Mouse (Mus musculus) hindbrain, embryonic 15.5 days (tissue): ENCODE measurements around the gene Ptk6. TPM values are rescaled to one million over a fixed set of nuclear protein-coding genes. Genes with fewer than 3 reads are reported as not detected.
"Not testable (repeated sequence)": the region's sequence is repeated elsewhere in the genome, so short reads cannot be mapped to it uniquely, and the experiment has no call there.

Experiments
- ATAC-seq: fragments of 200-750 bp; cut with Nextera tagmentation; 2 replicates; pipeline ENCODE4 v1.8.0; 2017; ENCODE audit warnings: low read depth, moderate number of reproducible peaks, moderate TSS enrichment; ENCODE audit not compliant: low FRiP score
- H3K27ac ChIP-seq: fragments of 300-500 bp; sonication (generic); replicated peaks from 2 replicates; pipeline ENCODE4 v1.5.1; 2015; ENCODE audit warnings: mild to moderate bottlenecking, inconsistent platforms
- H3K27me3 ChIP-seq: fragments of 300-500 bp; sonication (generic); 2 replicates; pipeline ENCODE4 v1.6.1; 2015; ENCODE audit warnings: control low read depth, inconsistent platforms
- H3K36me3 ChIP-seq: fragments of 300-500 bp; sonication (generic); 2 replicates; pipeline ENCODE4 v1.6.1; 2015; ENCODE audit warnings: control low read depth, inconsistent platforms
- H3K4me1 ChIP-seq: fragments of 300-500 bp; sonication (generic); replicated peaks from 2 replicates; pipeline ENCODE4 v1.6.1; 2015; ENCODE audit warnings: control low read depth, inconsistent platforms
- H3K4me2 ChIP-seq: fragments of 300-500 bp; sonication (generic); 2 replicates; pipeline ENCODE4 v1.6.1; 2015; ENCODE audit warnings: moderate library complexity, mild to moderate bottlenecking, inconsistent platforms
- H3K4me3 ChIP-seq: fragments of 300-500 bp; sonication (generic); 2 replicates; pipeline ENCODE4 v1.5.1; 2015; ENCODE audit warnings: mild to moderate bottlenecking, inconsistent platforms
- H3K9ac ChIP-seq: fragments of 300-500 bp; sonication (generic); 2 replicates; pipeline ENCODE4 v1.6.1; 2015; ENCODE audit warnings: inconsistent platforms
- H3K9me3 ChIP-seq: fragments of 300-500 bp; sonication (generic); 2 replicates; pipeline ENCODE4 v1.6.1; 2016; ENCODE audit warnings: control low read depth, inconsistent platforms
- WGBS: fragments of 180-500 bp; shearing (Covaris S2); methylation state at CpG from one replicate; pipeline ENCODE4 v1.1.7; 2015; 5-methylcytosine and 5-hydroxymethylcytosine counted together
- polyA plus RNA-seq: library from polyadenylated mRNA; unstranded; fragments of >200 nt; fragmentation: Nextera tagmentation; extraction: Ambion mirVana; gene quantifications from 2 replicates; pipeline ENCODE4 v1.2.1, GENCODE M21; 2015

Gene Ptk6
- polyA plus RNA-seq, 1 experiment from 2014 or later = not detected

DNA sequence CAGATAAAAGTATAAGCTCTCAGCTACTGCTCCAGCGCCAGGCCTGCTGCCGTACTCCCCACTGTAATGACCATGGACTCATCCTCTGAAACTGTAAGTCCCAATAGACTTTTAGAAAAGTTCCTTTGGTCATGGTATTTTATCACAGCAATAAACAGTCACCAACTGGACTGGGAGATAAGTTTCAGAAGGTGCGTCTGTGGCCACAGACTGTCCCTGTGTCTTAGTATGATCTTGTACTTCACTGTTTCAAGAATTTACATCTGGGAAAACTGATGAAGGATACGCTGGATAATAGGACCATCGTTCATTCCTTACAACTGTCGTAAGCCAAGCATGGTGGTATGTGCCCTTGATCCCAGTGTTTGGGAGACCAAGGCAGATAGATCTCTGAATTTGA lies 13.4 kb upstream of the Ptk6 start:
- Histone ChIP-seq H3K9ac (no peak overlapping the region), H3K4me2 (no peak overlapping the region), H3K36me3 (no peaks in the 10 kb centered on the region), H3K4me1 (peaks cover 25% of the 10 kb centered on the region), H3K4me3 (no peak overlapping the region), H3K27ac (no peak overlapping the region), H3K27me3 (peaks cover 36% of the 10 kb centered on the region), H3K9me3 (no peaks in the 10 kb centered on the region)
- no peak for ATAC-seq
- WGBS = 93% methylated on average over 6 of the region's 6 CpGs

DNA sequence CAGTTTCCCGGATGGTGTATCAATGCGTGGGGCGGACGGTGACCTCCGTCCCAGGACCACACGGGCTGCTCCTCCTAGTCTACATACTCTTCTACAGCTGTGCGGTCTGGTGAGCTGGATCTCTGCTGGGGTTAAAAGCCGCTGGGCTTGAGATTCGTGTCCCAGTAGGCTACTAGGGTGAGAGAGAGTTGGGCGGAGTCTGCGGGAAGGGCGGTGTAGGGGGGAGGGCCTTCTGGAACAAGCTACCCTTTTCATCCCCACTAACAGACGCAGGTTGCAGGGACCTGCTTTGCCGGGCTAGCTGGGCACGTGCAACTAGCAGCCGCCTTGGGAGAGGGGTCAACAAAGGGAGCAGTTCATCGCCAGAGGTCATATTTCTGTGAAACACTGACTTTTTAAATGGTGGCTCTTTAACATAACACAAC lies 10.4 kb upstream of the Ptk6 start, which contains the start of gene Srms:
Gene Srms, minus strand, starts transcription at position 165 of the 425 bp plus-strand sequence.
- Histone ChIP-seq H3K27me3 (peaks cover 36% of the 10 kb centered on the region), H3K36me3 (no peaks in the 10 kb centered on the region), H3K9ac (peak within 1 kb of the TSS; percentile 20; the same call in 1 of the 2 replicates), H3K4me2 (peak within 1 kb of the TSS; percentile 53), H3K27ac (no peak within 1 kb of the TSS), H3K9me3 (no peaks in the 10 kb centered on the region), H3K4me1 (peaks cover 11% of the 10 kb centered on the region), H3K4me3 (peak within 1 kb of the TSS; percentile 29)
- WGBS = 2% methylated on average over 17 of the region's 17 CpGs
- ATAC-seq = no peak

DNA sequence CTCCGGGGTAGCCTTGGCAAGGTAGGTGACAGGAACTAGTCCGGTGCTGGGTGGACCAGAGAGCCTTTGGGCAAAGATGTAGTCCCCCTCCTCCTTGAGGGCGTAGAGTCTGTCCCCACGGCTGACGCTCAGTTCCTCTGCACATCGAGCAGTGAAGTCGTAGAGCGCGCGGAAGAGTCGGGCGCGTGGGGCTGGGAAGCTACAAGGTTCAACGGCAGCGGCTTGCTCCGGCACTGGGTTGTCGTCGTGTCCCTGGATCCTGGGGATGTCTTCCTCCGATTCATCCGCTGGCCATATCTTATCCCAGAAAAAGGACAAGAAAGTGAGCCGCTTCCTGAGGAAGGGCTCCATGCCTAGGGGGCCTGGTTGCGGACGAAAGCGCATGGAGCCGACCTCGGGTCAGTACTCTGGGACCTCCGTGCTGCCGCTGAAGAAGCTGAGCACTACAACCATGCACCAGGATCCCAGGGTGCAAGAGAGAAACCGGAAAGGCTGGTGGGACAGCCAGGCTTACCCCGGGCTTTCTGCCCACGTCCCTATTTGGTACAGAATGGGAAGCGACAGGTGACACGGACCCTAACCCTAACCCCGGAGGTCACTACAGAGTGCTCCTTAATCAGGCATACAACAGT lies 9.9 kb upstream of the Ptk6 start:
- H3K36me3 ChIP-seq = no peaks in the 10 kb centered on the region
- peaks cover 11% of the 10 kb centered on the region for H3K4me1 ChIP-seq
- H3K9ac ChIP-seq = peak overlapping the region; percentile 20; the same call in 1 of the 2 replicates
- peaks cover 36% of the 10 kb centered on the region for H3K27me3 ChIP-seq
- 2% methylated on average over 34 of the region's 34 CpGs for WGBS
- peak overlapping the region; percentile 29 for H3K4me3 ChIP-seq
- ATAC-seq = no peak
- H3K4me2 ChIP-seq = peak overlapping the region; percentile 53
- H3K9me3 ChIP-seq = no peaks in the 10 kb centered on the region
- no peak overlapping the region for H3K27ac ChIP-seq

DNA sequence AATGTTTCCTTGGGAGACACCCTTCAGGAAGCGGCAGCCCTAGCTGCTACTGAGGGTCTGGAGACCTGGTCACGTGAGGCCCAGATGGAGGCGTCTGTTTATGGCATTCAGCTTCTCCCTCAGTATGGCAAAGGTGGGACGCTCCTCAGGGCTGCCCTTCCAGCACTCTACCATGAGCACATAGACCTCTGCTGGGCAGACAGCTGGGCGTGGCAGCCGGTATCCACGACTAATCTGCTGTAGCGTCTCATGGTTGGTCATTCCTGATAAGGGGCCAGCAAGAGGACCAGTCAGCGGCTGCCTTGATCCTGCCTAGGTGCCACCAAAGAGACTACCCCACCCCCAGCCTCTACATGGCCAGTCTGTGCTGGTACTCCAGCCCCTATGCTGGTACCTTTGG lies 3.5 kb upstream of the Ptk6 start:
- no peak for ATAC-seq
- H3K9ac ChIP-seq = no peak overlapping the region
- peaks cover 4% of the 10 kb centered on the region; the same call in 1 of the 2 replicates for H3K27me3 ChIP-seq
- 86% methylated on average over 9 of the region's 9 CpGs for WGBS
- H3K4me1 ChIP-seq = no peaks in the 10 kb centered on the region
- H3K27ac ChIP-seq = no peak overlapping the region
- no peak overlapping the region for H3K4me2 ChIP-seq
- H3K4me3 ChIP-seq = no peak overlapping the region
- no peaks in the 10 kb centered on the region for H3K36me3 ChIP-seq
- no peaks in the 10 kb centered on the region for H3K9me3 ChIP-seq

DNA sequence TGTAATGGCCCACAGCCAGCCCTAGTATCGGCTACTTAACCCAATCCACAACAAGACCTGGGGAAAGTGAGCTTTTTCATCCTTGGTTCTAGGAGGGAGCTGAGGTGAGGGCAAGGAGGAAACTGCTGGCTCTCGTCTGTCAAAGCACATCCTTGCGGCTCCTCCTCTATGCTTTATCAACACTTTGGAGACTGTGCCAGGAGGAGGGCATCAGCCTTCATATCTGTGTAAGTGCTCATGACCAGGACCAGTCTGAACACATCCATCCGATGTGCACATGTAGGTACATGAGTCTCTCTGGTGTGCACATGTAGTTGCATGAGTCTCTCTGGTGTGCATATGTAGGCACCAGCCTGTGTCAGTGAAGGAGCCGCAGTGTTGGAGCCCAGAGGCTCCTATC lies 3.1 kb upstream of the Ptk6 start:
- Histone ChIP-seq H3K4me3 (no peak overlapping the region), H3K4me2 (no peak overlapping the region), H3K9me3 (no peaks in the 10 kb centered on the region), H3K27me3 (0 out of 2 replicates have a peak, but pooled peaks cover 3% of the 10 kb centered on the region), H3K36me3 (no peaks in the 10 kb centered on the region), H3K27ac (no peak overlapping the region), H3K4me1 (no peaks in the 10 kb centered on the region), H3K9ac (no peak overlapping the region)
- ATAC-seq = no peak
- 93% methylated on average over 5 of the region's 5 CpGs for WGBS

DNA sequence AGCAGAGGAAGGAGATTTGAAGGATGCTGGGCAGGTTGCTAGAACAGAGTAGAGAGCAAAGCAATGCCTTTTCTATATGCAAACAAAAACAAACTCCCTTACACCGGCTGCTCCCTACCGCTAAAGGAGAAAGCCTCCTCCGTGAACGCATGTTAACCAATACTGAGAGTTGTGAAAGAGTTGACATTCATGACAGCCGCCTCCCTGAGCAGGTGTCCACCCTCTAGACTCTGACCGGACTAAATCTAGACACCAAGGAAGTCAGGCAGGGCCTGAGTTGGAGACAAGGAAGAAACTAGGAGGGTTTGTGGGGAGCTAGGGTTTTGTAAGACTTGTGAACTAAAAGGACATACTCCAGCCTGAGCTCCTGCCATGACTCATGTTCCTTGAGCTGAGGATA lies 297 bp upstream of the Ptk6 start:
- H3K9ac ChIP-seq = no peak overlapping the region
- no peaks in the 10 kb centered on the region for H3K9me3 ChIP-seq
- H3K27me3 ChIP-seq = no peaks in the 10 kb centered on the region
- H3K4me2 ChIP-seq = no peak overlapping the region
- no peak for ATAC-seq
- H3K36me3 ChIP-seq = no peaks in the 10 kb centered on the region
- H3K4me1 ChIP-seq = no peaks in the 10 kb centered on the region
- H3K4me3 ChIP-seq = no peak overlapping the region
- H3K27ac ChIP-seq = no peak overlapping the region
- WGBS = 73% methylated on average over 6 of the region's 6 CpGs

DNA sequence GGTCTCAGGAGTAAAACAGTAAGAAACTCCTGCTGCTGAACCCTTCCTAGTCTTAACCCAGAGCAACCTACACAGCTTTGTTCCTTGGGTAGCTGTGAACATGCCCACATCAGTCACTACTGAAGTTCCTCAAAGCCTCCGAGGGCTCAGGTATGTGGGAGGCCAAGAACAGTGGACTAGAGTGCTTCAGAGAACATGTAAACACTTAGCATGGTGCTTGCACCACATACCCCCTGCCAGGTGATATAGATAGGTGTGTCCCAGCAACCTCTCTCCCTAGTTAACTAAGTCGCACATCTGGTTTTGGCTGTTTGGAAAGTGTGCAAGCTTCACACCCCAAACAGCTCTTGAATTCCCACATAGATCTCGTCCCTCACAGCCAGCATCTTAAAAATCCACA lies 983 bp downstream of the Ptk6 start:
- Histone ChIP-seq H3K9me3 (no peaks in the 10 kb centered on the region), H3K4me2 (no peak overlapping the region), H3K27ac (no peak overlapping the region), H3K27me3 (no peaks in the 10 kb centered on the region), H3K36me3 (no peaks in the 10 kb centered on the region), H3K9ac (no peak overlapping the region), H3K4me1 (no peaks in the 10 kb centered on the region), H3K4me3 (no peak overlapping the region)
- WGBS = 80% methylated on average over 3 of the region's 3 CpGs
- no peak for ATAC-seq

DNA sequence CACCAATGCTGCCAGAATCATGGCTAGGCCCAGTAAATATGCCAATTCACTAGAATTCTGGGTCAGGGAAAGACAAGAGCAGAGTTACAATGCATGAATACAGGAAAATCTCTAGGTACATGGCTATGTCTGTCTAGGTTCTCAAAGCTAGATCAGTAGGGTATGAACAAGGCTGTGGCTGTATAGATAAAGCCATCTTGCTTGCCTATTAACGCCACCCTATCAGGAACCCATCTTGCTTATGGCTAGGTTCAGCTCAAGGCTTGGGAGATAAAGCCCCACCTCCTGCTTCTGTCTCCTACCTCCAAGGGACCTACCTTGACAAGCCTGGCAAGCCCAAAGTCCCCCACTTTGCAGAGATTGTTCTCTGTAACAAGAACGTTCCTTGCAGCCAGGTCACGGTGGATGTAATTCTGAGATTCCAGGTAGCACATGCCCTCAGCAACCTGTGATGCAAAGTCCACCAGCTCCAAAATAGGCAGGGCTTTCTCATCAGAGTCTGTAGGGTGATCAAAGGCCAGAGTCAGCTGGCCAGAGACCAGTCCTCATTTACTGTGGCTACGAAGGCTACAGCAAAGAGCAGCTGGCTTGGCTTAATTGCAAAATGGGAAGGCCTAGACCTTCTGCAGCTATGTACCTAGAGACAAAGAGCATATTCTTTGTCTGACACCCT lies 5.8 kb downstream of the Ptk6 start:
- Histone ChIP-seq H3K9me3 (no peaks in the 10 kb centered on the region), H3K36me3 (no peaks in the 10 kb centered on the region), H3K9ac (no peak overlapping the region), H3K27me3 (no peaks in the 10 kb centered on the region), H3K4me1 (no peaks in the 10 kb centered on the region), H3K4me3 (no peak overlapping the region), H3K4me2 (no peak overlapping the region), H3K27ac (no peak overlapping the region)
- no peak for ATAC-seq
- WGBS = 90% methylated on average over 4 of the region's 4 CpGs

DNA sequence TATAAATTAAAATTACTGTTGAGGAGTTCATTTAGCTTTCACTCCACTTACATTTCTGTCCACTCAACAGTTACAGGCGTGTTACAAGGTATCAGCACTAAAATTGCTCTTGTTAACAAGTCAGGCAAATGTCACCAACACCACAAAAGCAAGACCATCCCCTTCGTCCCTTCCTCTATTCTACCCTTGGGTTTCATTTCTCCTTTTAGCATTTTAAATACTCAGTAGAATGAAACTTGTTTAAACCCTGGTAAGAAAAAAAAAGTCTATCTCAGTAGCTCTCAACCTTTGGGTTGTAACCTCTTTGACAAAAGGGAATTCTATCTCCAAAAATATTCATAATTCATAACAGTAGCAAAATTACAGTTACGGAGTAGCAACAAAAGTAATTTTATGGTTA lies 9.5 kb downstream of the Ptk6 start:
- 76% methylated on average over 3 of the region's 3 CpGs for WGBS
- peaks cover 9% of the 10 kb centered on the region for H3K4me1 ChIP-seq

DNA sequence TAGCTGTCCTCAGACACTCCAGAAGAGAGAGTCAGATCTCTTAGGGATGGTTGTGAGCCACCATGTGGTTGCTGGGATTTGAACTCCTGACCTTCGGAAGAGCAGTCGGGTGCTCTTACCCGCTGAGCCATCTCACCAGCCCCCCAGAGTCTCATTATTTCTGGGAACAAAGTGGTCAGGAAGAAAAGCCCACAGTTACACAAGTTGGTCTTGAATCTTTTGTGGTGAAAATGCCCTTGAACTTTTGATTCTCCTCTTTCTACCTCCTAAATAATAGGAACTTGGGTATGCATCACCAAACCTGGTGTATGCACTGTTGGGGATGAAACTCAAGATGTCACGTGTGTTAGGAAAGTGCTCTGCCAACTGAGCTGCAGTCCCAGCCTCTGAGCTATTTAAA lies 10.7 kb downstream of the Ptk6 start:
- no peaks in the 10 kb centered on the region for H3K27me3 ChIP-seq
- H3K9ac ChIP-seq = no peak overlapping the region
- no peak overlapping the region for H3K27ac ChIP-seq
- H3K9me3 ChIP-seq = no peaks in the 10 kb centered on the region
- ATAC-seq = no peak
- WGBS = 62% methylated on average over 4 of the region's 4 CpGs
- H3K36me3 ChIP-seq = peaks cover 6% of the 10 kb centered on the region; the same call in 1 of the 2 replicates
- H3K4me2 ChIP-seq = no peak overlapping the region
- H3K4me3 ChIP-seq = no peak overlapping the region
- peaks cover 11% of the 10 kb centered on the region for H3K4me1 ChIP-seq

More for the DNA sequence above, 9.5 kb downstream of the Ptk6 start:
- no peaks in the 10 kb centered on the region for H3K27me3 ChIP-seq
- no peak for ATAC-seq
- H3K9ac ChIP-seq = no peak overlapping the region
- H3K4me3 ChIP-seq = no peak overlapping the region
- H3K36me3 ChIP-seq = peaks cover 6% of the 10 kb centered on the region; the same call in 1 of the 2 replicates
- H3K9me3 ChIP-seq = no peaks in the 10 kb centered on the region
- H3K27ac ChIP-seq = no peak overlapping the region
- H3K4me2 ChIP-seq = no peak overlapping the region

DNA sequence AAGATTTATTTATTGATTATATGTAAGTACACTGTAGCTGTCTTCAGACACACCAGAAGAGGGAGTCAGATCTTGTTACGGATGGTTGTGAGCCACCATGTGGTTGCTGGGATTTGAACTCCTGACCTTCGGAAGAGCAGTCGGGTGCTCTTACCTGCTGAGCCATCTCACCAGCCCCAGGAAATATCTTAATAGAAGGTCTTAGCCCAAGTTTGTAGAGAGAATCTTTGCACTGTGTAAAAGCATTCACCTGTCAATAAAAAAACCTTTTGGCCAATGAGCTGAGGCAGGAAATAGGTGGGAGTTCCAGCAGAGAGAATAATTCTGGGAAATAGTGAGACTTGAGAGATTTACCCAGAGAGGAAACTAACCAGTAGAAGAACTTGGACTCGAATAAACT lies 11.2 kb downstream of the Ptk6 start:
- not testable (repeated sequence) for H3K4me2 ChIP-seq, H3K9ac ChIP-seq, H3K9me3 ChIP-seq, H3K27ac ChIP-seq, H3K27me3 ChIP-seq, ATAC-seq, H3K36me3 ChIP-seq, H3K4me3 ChIP-seq
- WGBS = 69% methylated on average over 4 of the region's 4 CpGs
- peaks cover 12% of the 10 kb centered on the region for H3K4me1 ChIP-seq

DNA sequence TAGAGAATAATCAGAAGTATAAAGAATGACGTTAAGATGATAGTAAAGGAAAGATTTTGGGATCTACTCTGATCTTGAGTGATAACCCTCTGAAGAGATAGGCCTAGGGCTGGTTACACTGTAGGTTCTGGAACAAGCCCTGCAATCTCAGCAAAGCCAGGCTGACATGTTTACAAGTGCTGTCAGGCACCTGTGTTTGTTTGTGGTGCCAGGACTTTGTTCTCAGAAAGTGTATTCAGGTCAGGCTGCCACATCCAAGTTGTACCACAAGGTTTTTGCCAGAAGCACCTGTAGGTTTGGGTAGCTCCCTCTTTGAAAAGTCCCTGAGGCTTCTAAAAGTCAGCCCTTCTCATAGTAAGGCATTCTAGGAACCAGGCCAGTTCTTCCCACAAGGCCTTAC lies 13.3 kb downstream of the Ptk6 start:
- WGBS = 95% methylated on average over 1 of the region's 1 CpGs

More for the DNA sequence above, 13.3 kb downstream of the Ptk6 start:
- H3K36me3 ChIP-seq = peaks cover 6% of the 10 kb centered on the region; the same call in 1 of the 2 replicates
- H3K27me3 ChIP-seq = no peaks in the 10 kb centered on the region
- no peak overlapping the region for H3K27ac ChIP-seq
- H3K4me1 ChIP-seq = peaks cover 17% of the 10 kb centered on the region
- H3K9me3 ChIP-seq = no peaks in the 10 kb centered on the region
- H3K9ac ChIP-seq = no peak overlapping the region
- H3K4me2 ChIP-seq = no peak overlapping the region
- ATAC-seq = no peak
- no peak overlapping the region for H3K4me3 ChIP-seq
